Mouse (Mus musculus) liver, embryonic 13.5 days (tissue): ENCODE data around the gene Me1. TPM values are rescaled to one million over a fixed set of nuclear protein-coding genes. Genes with fewer than 3 reads are reported as not detected.

Experiments
- ATAC-seq: fragments of 200-750 bp; cut with Nextera tagmentation; 2 replicates; pipeline ENCODE4 v1.8.0; 2017; ENCODE audit warnings: low read depth, mild to moderate bottlenecking, moderate number of reproducible peaks, moderate library complexity
- DNase-seq: peaks from one replicate; pipeline ENCODE4 v3.0.0; 2022
- H3K27ac ChIP-seq: fragments of 300-500 bp; sonication (generic); 2 replicates; pipeline ENCODE4 v1.5.1; 2015; ENCODE audit warnings: moderate library complexity, mild to moderate bottlenecking, inconsistent platforms
- H3K27me3 ChIP-seq: fragments of 300-500 bp; sonication (generic); 2 replicates; pipeline ENCODE4 v1.6.1; 2015; ENCODE audit warnings: mild to moderate bottlenecking, inconsistent platforms
- H3K36me3 ChIP-seq: fragments of 300-500 bp; sonication (generic); 2 replicates; pipeline ENCODE4 v1.6.1; 2015; ENCODE audit warnings: mild to moderate bottlenecking, inconsistent platforms
- H3K4me1 ChIP-seq: fragments of 300-500 bp; sonication (generic); replicated peaks from 2 replicates; pipeline ENCODE4 v1.6.1; 2015; ENCODE audit warnings: inconsistent platforms
- H3K4me2 ChIP-seq: fragments of 300-500 bp; sonication (generic); 2 replicates; pipeline ENCODE4 v1.6.1; 2015; ENCODE audit warnings: inconsistent platforms, mild to moderate bottlenecking, moderate library complexity
- H3K4me3 ChIP-seq: fragments of 300-500 bp; sonication (generic); replicated peaks from 2 replicates; pipeline ENCODE4 v1.5.1; 2015; ENCODE audit warnings: mild to moderate bottlenecking, inconsistent platforms
- H3K9ac ChIP-seq: fragments of 300-500 bp; sonication (generic); 2 replicates; pipeline ENCODE4 v1.6.1; 2015; ENCODE audit warnings: mild to moderate bottlenecking, inconsistent platforms
- H3K9me3 ChIP-seq: fragments of 300-500 bp; sonication (generic); replicated peaks from 2 replicates; pipeline ENCODE4 v1.6.1; 2016; ENCODE audit warnings: inconsistent platforms
- WGBS: fragments of 180-500 bp; shearing (Covaris S2); methylation state at CpG from one replicate; pipeline ENCODE4 v1.1.7; 2015; ENCODE audit not compliant: insufficient replicate concordance; 5-methylcytosine and 5-hydroxymethylcytosine counted together
- polyA plus RNA-seq: library from polyadenylated mRNA; unstranded; fragments of >200 nt; fragmentation: Nextera tagmentation; extraction: Ambion mirVana; gene quantifications from 2 replicates; pipeline ENCODE4 v1.2.1, GENCODE M21; 2015

Gene Me1
- polyA plus RNA-seq, 1 experiment from 2014 or later: 4.3 TPM

DNA sequence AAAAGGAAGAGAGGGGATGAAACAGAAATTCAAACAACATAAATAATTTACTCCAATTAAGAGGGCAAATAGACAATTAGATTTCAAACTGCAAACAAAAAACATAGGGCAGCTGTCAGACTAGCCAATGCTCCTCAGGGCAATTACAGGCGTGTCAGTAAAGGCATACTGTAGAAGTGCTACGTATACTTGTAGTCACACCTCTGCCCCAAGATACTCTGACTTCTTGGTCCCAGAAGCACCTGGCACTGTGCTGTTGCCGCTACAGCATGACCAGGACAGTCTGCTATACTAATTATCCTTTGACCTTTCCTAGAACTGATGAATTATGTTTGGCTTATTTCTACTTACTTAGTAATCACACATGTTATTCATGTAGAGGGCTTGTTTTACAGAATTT is 44.5 kb downstream of the Me1 start:
- Histone ChIP-seq H3K36me3 (no peaks in the 10 kb centered on the region), H3K27me3 (no peaks in the 10 kb centered on the region), H3K4me2 (no peak overlapping the region), H3K9ac (no peak overlapping the region), H3K4me1 (no peaks in the 10 kb centered on the region), H3K9me3 (no peaks in the 10 kb centered on the region), H3K4me3 (no peak overlapping the region), H3K27ac (no peak overlapping the region)
- 67% methylated on average over 3 of the region's 3 CpGs for WGBS
- ATAC-seq (no peak), DNase-seq (no peak)

DNA sequence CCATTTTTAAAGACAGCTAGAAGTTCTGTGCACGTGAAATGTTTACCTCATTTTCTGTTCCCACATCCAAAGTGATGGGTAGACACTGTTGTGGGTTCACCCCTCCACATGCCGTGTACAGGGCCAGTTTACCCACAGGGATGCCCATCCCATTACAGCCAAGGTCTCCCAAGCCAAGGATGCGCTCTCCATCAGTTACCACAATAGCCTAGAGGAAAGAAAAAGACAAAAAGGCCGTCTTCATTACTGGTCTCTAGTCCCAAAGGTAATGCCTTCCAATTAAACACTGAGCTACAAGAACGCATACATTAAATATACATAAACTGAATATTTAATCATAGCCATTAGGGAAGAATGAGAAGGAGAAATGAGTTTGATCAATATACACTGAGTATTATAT is 44.9 kb downstream of the Me1 start:
- WGBS: 71% methylated on average over 5 of the region's 5 CpGs
- no peak for DNase-seq
- H3K36me3 ChIP-seq: no peaks in the 10 kb centered on the region
- no peaks in the 10 kb centered on the region for H3K27me3 ChIP-seq
- H3K9me3 ChIP-seq: no peaks in the 10 kb centered on the region
- H3K27ac ChIP-seq: no peak overlapping the region
- ATAC-seq: no peak
- H3K4me2 ChIP-seq: no peak overlapping the region
- H3K9ac ChIP-seq: no peak overlapping the region
- no peak overlapping the region for H3K4me3 ChIP-seq
- H3K4me1 ChIP-seq: no peaks in the 10 kb centered on the region

DNA sequence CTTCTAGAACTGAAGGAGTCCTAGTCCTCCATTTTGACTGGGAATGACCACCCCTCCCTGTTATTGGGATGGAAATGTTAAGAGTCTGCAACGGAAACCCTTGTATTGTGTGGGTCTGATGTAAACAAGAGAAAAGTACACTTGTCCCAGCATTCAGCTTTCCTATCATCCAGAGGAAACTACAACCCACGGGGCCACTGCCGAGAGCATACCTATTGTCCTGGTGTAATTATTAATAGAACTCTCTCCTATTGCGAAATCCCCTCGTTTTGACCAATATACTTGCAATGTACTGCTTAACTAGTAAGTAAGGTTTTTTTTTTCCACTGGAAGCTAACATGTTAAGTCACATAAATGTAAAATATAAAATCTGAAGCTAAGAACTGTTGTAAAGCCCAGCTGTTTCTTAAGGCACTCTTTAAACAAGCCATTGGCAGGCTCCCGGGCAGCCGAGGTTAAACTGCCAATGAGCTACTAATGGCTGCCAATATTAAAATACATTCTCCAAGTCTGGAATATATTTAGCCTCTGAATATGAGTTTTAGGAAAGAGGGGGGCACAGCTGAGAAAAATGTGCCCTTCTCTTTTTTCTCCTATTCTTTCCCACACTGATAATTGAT is 47.7 kb downstream of the Me1 start:
- H3K36me3 ChIP-seq: no peaks in the 10 kb centered on the region
- no peaks in the 10 kb centered on the region for H3K27me3 ChIP-seq
- WGBS: 49% methylated on average over 7 of the region's 7 CpGs
- no peaks in the 10 kb centered on the region for H3K4me1 ChIP-seq
- H3K9me3 ChIP-seq: no peaks in the 10 kb centered on the region
- H3K4me3 ChIP-seq: no peak overlapping the region
- ATAC-seq: 0 out of 2 replicates have a peak, but pooled peaks have one; percentile 34
- no peak overlapping the region for H3K4me2 ChIP-seq
- H3K9ac ChIP-seq: no peak overlapping the region
- H3K27ac ChIP-seq: no peak overlapping the region
- DNase-seq: no peak

DNA sequence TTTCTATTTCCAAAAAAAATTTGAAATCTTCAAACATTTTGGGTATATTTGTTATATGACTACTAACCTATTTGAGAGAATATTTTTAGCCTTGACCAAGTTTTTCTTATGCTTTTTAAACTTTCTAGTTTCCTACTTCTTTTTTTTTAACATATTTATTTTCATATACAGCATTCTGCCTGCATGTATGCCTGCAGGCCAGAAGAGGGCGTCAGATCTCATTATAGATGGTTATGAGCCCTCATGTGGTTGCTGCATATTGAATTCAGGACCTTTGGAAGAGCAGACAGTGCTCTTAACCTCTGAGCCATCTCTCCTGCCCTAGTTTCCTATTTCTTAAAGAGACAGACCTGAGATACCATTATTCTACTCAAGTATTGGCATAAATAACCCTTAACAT is 48.9 kb downstream of the Me1 start:
- ATAC-seq: no peak
- H3K36me3 ChIP-seq: no peaks in the 10 kb centered on the region
- no peak overlapping the region for H3K4me3 ChIP-seq
- no peaks in the 10 kb centered on the region for H3K4me1 ChIP-seq
- no peaks in the 10 kb centered on the region for H3K9me3 ChIP-seq
- no peak overlapping the region for H3K4me2 ChIP-seq
- DNase-seq: no peak
- no peak overlapping the region for H3K27ac ChIP-seq
- WGBS: 5% methylated on average over 1 of the region's 1 CpGs
- H3K27me3 ChIP-seq: no peaks in the 10 kb centered on the region
- H3K9ac ChIP-seq: no peak overlapping the region

DNA sequence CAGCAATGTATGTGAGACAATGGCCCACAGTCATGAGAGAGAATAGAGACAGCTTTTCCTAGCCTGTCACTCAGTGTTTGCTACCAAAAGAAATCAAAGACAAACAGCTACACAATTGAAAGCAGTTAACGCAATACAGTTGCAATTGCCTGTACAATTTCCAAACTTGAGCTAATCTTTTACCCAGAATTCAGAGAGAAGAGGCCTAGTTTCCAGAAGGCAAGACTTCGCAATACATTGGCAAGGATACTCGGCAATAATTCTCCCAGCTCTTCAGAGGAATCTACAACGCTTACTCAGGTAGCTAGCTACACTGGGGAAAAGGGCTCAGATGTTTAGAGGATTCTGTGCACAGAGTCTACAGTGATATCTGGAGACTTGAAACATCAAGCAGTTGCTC is 52.3 kb downstream of the Me1 start:
- no peak overlapping the region for H3K4me3 ChIP-seq
- no peaks in the 10 kb centered on the region for H3K27me3 ChIP-seq
- no peaks in the 10 kb centered on the region for H3K4me1 ChIP-seq
- no peak overlapping the region for H3K4me2 ChIP-seq
- H3K36me3 ChIP-seq: no peaks in the 10 kb centered on the region
- WGBS: 76% methylated on average over 4 of the region's 4 CpGs
- ATAC-seq (no peak), DNase-seq (no peak)
- H3K9me3 ChIP-seq: no peaks in the 10 kb centered on the region
- H3K27ac ChIP-seq: no peak overlapping the region
- no peak overlapping the region for H3K9ac ChIP-seq

DNA sequence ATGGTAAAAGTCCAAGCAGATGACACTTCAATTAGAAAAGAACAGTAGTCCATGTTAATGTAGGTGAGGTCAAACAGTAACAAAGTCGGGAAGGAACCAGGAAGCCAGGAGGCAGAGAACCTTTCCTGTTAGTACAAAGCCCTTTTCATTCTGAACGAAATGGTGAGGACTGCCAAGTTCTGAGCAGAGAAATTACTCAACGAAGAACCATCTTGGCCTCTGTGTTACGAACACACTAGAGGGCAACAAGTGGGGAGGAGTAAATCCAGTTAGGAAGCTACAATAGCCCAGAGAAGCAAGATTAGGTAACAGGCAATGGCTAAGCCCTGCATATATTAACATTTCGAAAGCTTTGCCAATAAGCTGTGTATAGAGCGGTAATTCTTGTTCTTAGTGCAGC is 57.0 kb downstream of the Me1 start:
- Histone ChIP-seq H3K27ac (no peak overlapping the region), H3K36me3 (no peaks in the 10 kb centered on the region), H3K9me3 (no peaks in the 10 kb centered on the region), H3K9ac (no peak overlapping the region), H3K4me1 (no peaks in the 10 kb centered on the region), H3K4me2 (no peak overlapping the region), H3K4me3 (no peak overlapping the region), H3K27me3 (no peaks in the 10 kb centered on the region)
- WGBS: 56% methylated on average over 6 of the region's 6 CpGs
- DNase-seq (no peak), ATAC-seq (no peak)

DNA sequence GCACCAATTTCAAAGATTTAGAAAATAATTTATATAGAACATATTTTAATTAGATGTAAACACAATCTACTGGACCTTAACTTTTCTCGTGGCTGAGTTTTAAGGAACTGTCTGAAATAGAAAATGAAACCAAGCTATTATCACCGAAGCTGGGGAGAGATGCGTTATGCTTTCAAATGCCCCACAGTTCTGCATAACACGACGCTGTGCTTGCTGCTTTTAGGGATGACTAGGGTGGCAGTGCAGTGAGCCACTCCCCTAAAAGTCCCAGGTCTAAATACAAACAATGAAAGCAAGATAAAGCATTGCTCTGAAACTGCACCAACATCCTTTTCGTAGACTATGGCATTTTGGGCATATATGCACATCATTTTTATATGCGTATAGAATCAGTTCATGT is 64.6 kb downstream of the Me1 start:
- Histone ChIP-seq H3K4me2 (no peak overlapping the region), H3K27ac (no peak overlapping the region), H3K27me3 (no peaks in the 10 kb centered on the region), H3K36me3 (no peaks in the 10 kb centered on the region), H3K4me1 (no peaks in the 10 kb centered on the region), H3K9me3 (no peaks in the 10 kb centered on the region), H3K4me3 (no peak overlapping the region), H3K9ac (no peak overlapping the region)
- WGBS: 60% methylated on average over 7 of the region's 7 CpGs
- ATAC-seq (no peak), DNase-seq (no peak)

DNA sequence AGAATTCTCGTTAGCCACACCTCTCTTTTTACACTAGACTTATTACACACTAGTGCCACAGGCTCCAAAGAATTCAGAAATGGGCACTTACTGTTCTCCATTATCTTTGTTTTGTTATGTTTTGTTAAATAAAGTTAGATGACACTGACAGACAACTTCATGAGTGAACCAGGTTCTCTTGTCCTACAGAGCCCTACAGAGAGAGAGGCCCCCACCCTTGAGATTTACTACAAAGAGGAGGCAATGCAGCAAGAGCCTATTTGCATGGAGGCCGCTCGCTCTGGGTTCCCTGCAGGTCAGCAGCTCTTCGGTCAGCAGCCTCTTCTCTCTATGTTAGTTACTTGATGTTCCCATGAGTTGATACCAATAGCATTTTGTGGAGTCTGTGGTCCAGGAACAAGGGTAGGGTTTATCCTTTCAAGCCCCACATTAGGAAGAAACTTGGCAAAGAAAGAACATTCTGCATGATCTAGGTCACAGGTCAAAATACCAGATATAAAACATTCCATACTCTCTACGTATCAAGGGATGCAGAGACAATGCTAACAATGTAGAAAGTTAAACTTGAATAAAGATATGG is 65.3 kb downstream of the Me1 start:
- Histone ChIP-seq H3K36me3 (no peaks in the 10 kb centered on the region), H3K4me1 (no peaks in the 10 kb centered on the region), H3K9ac (no peak overlapping the region), H3K9me3 (no peaks in the 10 kb centered on the region), H3K4me3 (no peak overlapping the region), H3K27ac (no peak overlapping the region), H3K4me2 (no peak overlapping the region), H3K27me3 (no peaks in the 10 kb centered on the region)
- 60% methylated on average over 5 of the region's 5 CpGs for WGBS
- ATAC-seq (no peak), DNase-seq (no peak)

DNA sequence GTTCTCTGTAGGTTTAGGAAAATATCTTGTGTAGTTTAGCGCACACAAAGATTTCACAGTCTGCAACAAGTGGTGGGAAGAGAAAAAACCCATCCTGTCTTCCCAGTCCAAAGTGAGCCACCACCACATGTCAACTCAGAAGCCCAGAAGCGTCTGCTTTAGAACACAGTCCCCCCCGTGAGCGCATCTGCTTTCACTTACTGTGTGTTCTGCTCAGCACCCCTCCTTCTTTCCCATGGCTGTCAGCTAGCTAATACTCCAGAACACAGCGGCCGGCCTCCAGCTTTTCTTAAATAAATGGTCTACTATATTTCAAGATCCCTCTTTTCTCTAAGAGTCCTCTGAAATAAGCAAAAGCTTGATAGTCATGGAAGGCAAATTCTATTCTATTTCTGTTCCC is 66.4 kb downstream of the Me1 start:
- DNase-seq (no peak), ATAC-seq (no peak)
- 75% methylated on average over 6 of the region's 6 CpGs for WGBS
- no peaks in the 10 kb centered on the region for H3K4me1 ChIP-seq
- H3K4me2 ChIP-seq: no peak overlapping the region
- no peaks in the 10 kb centered on the region for H3K27me3 ChIP-seq
- H3K9ac ChIP-seq: no peak overlapping the region
- no peak overlapping the region for H3K27ac ChIP-seq
- H3K9me3 ChIP-seq: no peaks in the 10 kb centered on the region
- H3K36me3 ChIP-seq: no peaks in the 10 kb centered on the region
- H3K4me3 ChIP-seq: no peak overlapping the region

DNA sequence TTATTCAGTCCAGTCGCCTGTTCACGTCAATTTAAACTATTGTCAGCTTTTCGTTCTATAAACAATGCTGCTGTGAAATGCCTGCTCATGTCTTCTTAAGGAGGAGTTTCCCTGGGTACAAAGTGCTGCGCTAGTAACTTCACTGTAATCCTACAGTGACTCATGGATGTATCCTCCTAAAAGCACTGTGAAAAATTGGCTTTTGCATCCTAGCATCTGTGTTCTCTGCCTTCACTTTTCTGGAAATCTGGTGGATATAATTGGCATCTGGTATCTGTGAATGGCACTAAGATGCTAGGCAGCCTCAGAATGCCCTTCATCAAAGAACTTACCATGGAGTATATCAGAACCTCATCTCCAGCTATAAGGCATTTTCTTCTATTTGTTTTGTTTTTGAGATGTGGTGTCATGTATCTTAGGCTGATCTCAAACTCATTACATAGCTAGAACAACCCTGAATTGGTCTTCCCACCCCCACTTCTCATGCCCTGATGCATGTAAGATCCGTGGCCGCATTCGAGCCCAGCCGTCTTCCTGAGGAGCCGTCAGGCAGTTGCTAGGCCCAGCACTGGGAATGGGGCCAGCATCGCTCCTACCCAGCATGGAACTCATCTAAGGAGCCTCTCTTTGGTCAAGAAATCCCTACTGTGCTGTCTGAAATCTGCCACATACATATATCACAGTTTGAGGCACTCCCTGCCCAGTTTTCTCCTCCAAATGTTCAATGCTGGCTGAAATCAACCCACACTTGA is 67.8 kb downstream of the Me1 start:
- WGBS: 64% methylated on average over 10 of the region's 10 CpGs
- no peak overlapping the region for H3K9ac ChIP-seq
- DNase-seq: no peak
- H3K4me3 ChIP-seq: no peak overlapping the region
- no peaks in the 10 kb centered on the region for H3K9me3 ChIP-seq
- ATAC-seq: no peak
- H3K27me3 ChIP-seq: no peaks in the 10 kb centered on the region
- no peaks in the 10 kb centered on the region for H3K4me1 ChIP-seq
- no peaks in the 10 kb centered on the region for H3K36me3 ChIP-seq
- H3K27ac ChIP-seq: no peak overlapping the region
- H3K4me2 ChIP-seq: no peak overlapping the region

DNA sequence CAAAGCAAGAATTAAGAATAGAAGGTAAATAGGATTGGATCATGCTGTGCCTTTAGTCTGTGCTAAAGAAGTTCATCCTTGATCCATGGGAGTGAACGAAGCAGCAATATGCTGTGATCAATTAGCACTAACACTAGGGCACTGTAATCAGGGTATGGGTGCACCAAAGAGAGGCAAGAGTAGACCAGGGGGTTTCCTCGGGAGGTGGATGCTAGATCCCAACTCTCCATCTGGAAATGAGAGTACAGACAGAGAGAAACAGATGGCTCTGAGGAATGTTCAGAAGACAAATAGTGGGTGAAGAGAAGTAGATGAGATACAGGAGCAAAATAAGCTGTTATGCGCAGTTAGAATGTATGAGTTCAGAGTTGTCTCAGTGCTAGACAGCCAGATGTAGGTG is 68.8 kb downstream of the Me1 start:
- Histone ChIP-seq H3K4me2 (no peak overlapping the region), H3K27me3 (no peaks in the 10 kb centered on the region), H3K4me1 (no peaks in the 10 kb centered on the region), H3K4me3 (no peak overlapping the region), H3K27ac (no peak overlapping the region), H3K9me3 (no peaks in the 10 kb centered on the region), H3K9ac (no peak overlapping the region), H3K36me3 (no peaks in the 10 kb centered on the region)
- DNase-seq: no peak
- ATAC-seq: no peak
- 57% methylated on average over 3 of the region's 3 CpGs for WGBS

DNA sequence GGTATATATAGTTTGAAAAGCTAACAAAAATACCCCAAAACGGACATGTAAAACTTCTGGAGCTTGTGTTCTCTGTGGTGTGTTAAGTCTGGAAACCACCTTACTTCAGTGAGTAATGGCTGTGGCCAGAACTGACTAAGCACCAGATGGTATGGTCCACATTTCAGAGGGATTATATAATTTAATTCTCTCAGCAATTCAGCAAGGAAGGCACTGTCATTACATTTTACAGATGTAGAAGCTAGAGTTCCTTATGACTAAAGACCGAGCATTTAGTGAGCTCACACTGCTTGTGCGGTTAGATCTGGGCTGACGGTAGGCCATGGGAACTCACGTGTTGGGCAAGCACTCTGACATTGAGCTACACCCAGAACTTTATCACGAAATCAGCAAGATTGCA is 71.0 kb downstream of the Me1 start:
- DNase-seq (no peak), ATAC-seq (no peak)
- no peaks in the 10 kb centered on the region for H3K9me3 ChIP-seq
- no peak overlapping the region for H3K4me2 ChIP-seq
- H3K9ac ChIP-seq: no peak overlapping the region
- H3K27me3 ChIP-seq: no peaks in the 10 kb centered on the region
- H3K27ac ChIP-seq: no peak overlapping the region
- WGBS: 67% methylated on average over 6 of the region's 6 CpGs
- no peaks in the 10 kb centered on the region for H3K4me1 ChIP-seq
- H3K4me3 ChIP-seq: no peak overlapping the region
- H3K36me3 ChIP-seq: no peaks in the 10 kb centered on the region
